Mouse (Mus musculus): Measurements from ENCODE around the gene Chmp5.

The Chmp5 gene

DNA sequence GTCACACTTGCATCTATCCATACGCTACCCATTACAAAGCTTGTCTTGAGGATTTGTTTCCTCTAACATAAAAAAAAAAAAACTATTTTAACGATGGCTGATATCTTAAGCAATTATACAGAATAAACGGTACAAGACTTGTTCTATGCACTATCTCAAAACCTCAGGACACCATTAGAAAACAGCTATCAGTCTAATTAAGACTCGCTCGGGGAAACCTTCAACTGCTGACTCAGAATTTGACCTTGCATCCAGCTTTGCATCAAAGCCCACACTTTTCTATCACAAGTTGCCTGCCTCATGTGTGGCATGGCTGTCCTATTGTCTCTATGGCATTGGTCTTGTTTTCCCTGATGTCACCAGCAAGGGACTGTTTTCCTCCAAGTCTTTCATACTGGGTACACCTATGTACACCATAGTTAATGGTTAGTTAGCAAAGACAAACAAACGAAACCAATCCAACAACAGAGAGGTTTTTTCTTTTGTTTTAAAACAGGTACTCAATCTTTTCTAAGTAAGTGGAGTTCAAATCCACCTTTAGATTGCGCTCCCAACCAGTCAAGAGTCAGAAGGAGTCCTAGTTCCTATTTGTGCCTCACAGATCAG is 1.6 kb upstream of the Chmp5 start:
- peak; percentile 44 for DNase-seq (ENCODE audit: low read depth)

DNA sequence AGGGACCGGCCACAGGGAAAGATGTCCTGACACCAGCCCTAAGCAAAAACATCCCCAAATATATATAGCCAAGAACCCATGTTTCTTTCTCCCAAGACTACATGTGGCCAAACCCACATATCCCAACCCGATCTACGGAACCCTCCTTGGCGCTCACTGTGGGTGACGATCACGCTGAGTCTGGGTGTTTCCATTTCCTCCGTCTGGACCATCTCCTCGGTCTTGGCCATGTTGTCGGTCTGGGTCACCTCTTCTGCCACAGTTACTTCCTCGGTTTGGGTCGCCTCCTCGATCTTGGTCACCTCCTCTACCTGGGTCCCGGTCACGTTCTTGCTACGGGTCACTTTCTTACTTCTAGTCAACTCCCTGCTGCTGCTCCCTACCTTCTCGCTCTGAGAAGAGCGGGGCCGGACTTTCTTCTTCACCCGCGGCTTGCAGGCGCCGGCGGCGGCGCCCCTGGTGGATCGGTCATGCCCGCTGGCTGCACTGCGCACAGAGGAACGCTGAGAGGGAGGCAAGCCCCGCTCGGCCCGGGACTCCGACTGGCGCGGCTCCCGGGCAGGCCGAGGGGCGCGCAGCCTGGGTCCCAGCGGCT is 545 bp upstream of the Chmp5 start:
- DNase-seq (ENCODE audit: low read depth): no peak

DNA sequence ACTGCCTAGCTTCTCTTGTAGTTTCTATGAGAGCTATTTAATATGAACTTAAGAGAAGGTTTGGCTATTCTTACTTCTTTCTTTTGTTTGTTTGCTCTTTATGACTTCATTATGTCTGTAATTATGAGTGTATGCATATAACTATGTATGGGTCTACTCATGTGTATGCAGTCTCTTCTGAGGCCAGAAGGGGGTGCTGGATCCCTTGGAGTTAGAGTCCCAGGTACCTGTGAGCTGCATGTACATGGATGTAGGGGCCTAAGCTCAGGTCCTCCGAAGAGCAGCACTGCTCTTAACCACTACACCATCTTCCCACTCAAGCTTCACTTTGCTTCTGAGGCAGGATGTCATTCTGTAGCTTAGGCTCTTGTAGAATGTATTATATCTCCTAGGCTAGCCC is 5.3 kb downstream of the Chmp5 start:
- DNase-seq (ENCODE audit: low read depth): peak; percentile 60

DNA sequence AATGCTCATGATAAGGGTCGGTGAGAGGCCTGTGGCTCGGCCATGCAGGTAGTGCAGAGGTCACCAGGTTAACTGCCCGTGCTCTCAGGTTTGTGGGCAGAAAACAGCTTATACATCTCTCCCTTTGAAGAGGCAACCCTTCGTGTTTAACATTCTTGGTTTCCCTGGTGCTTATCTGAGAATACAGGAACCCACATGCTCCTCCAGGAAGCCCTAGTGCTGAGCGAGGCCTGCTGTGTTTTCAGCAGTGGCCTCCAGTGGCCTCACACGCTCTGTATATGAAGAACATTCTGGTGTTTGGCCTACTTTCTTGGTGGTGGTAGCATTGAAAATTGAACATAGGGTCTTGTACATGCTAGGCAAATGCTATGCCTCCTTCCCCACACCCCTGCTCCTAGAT is 7.7 kb downstream of the Chmp5 start:
- DNase-seq (ENCODE audit: low read depth): no peak

DNA sequence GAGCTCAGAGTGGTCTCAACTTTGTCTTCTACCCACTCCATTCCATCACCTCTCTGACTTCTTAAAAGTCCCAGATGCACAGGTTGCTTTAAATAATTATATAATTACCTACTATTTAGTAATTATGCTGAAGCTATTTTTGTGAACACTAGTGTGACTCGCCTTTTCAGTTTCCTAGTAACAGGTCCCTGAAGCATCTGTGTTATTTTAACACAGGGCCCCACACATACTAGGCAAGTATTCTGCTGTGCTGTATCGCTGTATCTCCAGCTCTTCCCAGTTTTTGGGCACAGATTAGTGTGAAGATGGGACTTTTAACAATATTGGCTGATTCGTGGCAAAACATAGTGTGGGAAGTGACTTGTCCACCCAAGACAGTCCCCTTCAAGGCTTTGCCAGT is 15.3 kb downstream of the Chmp5 start:
- no peak for DNase-seq (ENCODE audit: low read depth)

DNA sequence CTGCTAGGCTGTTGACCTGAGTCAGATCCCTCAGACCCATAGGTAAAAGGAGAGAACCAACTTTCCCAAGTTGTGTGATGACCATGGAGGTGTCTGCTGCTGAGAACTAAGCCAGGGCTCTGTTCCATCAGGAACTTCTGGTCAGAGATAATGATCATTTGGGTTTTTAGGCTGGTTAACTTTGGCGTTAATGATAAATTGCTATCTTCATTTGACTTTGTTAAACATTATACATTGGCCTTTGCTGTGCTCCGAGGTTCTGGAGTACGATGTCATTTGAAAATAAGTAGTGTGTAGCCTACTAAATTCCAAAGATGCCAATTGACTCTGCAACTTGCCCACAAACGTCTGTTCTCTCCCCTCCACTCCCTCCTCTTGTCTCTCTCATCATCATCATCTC is 21.0 kb downstream of the Chmp5 start:
- DNase-seq (ENCODE audit: low read depth): no peak

DNA sequence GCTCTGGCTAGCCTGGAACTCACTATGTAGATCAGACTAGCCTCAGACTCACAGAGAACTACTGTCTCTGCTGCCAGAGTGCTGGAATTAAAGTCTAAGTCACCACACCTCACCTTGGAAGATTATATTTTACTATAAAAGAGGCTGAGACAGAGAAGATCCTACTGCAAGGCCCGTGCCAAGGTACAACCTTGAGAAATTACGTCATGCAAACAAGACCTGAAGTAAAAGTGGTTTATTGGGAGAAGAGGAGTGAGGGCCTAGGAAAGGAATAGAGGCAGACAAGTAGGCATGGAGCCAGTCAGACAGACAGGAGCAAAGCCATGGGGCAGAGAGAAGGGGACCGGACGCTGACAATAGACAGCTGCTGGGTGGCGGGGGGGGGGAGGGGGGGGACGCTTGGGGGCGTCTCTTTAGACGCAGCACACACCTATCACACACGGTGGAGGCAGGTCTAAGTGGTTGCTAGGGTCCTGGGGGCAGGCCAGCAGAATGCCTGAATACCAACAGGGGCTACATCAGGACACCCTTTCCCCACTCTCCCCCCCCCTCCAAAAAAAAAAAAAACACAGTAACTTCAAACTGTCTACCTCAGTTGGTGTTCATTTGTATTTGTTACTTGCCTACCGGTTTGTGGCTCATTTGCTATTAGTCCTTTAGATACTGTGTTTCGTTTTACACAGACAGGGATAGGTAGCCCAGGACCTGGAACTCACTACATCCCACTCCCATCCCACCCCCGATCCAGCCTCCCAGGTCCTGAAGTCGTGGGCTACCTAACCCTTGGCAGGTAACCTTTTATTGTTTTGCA is 21.8 kb downstream of the Chmp5 start:
- no peak for DNase-seq (ENCODE audit: low read depth)

DNA sequence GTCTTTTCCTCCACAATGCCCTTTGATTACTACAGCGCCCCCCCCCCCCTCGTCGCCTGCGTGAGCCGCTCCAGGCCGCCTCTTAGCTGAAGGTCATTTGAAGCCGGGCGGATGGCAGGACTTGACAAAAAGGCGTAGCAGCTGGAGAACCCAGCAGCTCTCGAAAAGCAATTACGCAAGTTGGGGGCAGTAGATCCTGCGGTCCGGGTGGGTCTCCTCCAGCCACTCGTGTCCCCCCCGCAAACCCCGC is 22.3 kb downstream of the Chmp5 start:
- DNase-seq (ENCODE audit: low read depth): no peak

DNA sequence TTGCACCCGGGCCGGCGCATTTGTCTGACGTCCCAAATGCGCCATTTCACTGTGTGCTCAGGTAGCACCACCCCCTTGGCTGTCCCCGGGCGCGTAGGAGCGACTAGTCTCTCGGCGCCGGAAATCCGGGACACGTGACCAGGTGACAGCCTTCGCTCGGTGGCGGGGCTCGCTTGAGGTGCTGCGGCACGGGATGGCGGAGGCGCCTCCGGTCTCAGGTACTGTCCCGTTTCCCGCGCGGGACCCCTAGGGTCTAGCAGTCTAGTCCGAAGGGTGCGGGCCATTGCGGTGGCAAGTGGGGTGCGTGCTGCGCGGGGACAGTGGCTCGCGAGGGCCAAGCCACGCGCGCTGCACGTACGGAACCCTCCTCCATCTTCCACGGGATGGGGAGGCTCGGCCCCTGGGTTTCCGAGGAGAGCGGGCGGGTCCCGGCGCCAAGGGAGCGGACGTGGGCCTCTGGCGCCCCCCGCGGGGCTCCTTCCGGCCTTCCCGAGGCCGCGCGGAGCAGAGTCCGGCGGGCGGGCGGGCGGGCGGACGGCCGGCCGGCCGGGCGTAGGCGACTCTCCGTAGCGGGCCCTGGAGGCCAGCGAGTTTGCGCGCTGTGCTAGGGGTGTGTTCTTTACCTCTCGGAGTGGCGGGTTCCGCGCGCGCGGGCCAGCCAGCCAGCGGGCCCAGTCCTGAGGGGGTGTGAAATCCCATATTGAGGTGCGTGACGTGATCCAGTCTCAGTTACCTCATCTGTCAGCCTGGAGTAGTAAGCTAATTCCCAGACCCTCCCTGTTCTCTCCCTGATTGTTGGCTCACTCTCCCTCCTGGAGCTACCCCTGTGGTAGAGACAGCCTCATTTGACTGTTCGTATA is 22.9 kb downstream of the Chmp5 start, which contains the start of gene Nfx1:
Gene Nfx1 (plus strand): TSS at position 65 of the 860 bp plus-strand sequence.
- DNase-seq (ENCODE audit: low read depth): peak; percentile 96

DNA sequence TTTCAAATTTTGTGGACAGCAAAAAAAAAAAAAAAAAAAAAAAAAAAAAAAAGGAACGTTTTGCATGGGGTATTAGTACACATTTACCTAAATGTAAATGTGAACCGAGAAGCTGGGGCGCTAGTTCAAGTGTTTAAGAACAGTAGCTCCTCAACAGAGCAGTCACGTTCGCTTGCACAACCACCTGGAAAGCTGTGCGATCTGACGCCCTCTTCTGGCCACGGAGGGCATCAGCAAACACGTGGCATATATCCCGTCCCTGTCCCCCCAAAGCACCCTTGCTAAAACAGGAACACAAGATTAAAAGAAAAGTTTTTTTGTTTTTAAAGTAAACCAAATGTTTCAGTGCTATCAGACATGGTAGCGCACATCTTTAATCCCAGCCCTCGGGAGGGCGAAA is 23.5 kb downstream of the Chmp5 start:
- peak; percentile 64 for DNase-seq (ENCODE audit: low read depth)

DNA sequence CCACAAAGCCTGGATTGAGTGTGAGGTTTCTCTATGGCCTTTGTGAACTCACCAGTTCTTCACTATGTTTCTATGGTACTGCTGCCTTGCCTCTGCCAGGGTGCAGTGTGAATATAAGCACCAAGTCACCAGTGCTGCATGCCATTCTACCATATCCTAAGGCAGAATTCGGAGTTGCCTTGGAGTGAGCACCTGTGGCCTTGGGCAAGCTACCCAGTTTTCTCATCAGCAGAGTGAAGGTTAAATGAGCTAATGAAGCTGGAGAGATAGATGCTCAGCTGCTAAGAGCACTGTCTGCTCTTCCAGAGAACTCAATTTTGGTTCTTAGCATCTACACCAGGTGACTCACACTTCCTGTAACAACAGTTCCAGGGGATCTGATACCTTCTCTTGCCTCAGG is 25.8 kb downstream of the Chmp5 start:
- no peak for DNase-seq (ENCODE audit: low read depth)

DNA sequence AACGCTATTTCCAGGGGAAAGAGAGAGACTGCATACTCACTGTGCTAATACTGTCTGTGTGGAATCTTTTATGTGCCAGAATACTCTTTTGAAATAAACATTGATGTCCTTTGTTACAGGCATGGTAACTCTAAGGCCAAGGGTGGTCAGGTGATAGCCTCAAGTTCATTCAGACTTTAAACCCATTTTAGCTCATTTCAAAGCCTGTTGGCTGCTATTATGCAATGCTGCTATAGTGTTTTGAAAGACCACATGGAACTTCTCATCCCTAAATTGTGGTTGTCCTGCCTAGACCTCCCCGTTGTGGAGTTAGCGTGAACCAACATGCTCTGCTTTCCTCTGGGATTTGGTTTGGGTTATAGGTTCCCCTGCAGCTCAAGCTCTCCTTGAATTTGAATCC is 27.5 kb downstream of the Chmp5 start:
- no peak for DNase-seq (ENCODE audit: low read depth)

DNA sequence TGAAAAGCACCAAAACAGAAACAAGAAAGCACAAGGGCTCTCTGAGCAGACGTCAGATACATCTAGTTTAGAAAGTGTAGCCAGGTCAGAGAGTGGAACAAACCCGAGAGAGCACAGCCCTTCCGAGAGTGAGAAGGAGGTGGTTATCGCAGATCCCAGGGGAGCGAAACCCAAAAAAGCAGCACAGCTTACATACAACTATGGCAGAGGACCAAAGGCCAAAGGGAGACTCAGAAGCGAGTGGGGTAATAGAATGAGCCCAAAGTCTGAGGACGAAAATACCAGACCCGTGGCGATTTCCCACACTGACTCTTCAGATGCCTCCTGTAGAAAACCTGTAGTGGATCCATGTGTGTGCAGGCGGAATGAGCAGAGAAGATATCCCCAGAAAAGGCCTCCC is 28.4 kb downstream of the Chmp5 start:
- no peak for DNase-seq (ENCODE audit: low read depth)

DNA sequence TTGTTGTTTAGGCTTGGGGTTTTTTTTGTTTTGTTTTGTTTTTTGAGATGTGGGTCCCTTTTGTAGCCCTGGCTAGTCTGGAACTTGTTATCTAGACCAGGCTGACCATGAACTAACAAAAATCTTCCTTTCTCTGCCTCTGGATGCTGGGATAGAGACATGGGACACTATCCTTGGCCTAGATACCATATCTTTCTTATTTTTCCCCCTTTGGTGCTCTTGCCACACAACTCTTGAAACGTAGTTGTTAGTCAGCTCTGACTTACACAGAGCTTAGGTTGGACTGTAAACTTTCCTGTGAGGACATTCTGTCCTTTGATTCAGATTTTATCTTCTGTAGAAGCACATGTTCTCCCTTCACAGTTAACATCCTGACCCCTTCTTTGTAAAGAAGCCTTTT is 31.2 kb downstream of the Chmp5 start:
- DNase-seq (ENCODE audit: low read depth): no peak

DNA sequence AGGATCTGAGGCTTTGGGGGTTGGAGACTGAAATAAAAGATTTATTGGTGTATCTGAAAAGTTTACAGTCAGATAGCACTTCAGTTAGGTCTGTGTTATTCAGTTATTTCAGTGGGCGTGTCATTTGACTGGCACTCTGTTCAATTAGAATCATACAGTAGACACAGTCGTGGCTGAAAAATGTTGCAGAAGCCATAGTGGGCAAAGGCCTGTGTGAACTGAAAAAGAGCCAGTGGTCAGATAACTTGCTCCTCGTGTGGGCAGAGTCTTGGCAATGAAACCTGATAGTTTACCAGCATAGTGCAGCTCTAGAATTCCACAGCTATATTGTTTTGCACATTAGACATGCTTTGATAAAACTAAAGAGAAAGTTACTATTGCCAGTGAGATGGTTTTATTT is 34.3 kb downstream of the Chmp5 start:
- DNase-seq (ENCODE audit: low read depth): no peak

DNA sequence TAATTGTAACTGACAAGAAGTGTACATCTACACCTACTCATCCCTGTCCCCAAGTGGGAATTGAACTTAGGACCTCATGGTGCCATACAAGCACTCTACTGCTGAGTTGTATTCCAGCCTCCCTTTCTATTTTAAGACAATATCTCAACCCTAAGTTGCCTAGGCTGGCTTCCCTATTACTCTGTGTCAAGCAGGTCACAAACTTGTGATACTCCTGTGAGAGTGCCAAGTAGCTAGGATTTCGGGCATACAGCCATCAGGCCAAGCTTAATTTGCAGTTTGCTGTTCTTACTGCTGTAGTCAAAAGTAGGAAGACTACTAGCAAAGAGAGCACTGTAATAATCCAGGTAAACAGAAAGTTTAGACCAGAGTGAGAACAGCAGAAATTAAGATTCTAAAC is 35.5 kb downstream of the Chmp5 start:
- no peak for DNase-seq (ENCODE audit: low read depth)

DNA sequence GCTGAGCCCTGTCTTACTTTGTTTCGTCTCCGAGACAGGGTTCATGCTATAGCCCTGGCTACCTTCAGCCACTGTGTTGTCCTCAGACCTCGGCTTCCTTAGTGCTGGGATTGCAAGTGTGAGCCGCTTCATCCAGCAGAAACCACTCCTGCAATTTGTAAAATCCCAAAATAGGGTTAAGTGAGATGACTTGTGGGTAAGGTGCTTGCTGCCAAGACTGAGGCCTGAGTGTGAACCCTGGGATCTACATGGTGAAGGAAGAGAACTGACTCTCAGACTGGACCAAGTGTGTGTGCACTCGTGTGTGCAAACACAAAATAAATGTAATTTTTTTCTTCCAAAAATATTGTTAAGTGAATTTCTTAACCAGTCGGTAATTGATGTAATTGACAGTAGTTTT is 41.4 kb downstream of the Chmp5 start:
- no peak for DNase-seq (ENCODE audit: low read depth)

DNA sequence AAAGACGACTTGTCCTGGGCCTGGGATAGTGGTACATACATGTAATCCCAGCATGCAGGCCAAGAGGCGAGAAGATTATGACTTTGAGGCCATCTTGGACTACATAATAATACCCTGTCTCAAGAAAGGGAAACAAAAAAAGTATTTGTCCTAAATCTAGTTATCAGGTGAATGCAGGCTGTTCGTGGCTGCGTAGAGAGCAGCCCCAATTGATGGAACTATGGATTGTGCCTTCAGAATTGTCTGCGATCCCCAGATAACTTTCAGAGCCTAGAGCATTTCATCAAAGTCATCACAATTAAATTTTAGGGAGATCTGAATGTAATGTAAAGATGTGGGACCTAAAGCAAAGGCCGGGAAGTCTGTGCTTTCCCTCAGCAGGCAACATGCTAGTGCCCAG is 48.1 kb downstream of the Chmp5 start:
- peak; percentile 48 for DNase-seq (ENCODE audit: low read depth)

DNA sequence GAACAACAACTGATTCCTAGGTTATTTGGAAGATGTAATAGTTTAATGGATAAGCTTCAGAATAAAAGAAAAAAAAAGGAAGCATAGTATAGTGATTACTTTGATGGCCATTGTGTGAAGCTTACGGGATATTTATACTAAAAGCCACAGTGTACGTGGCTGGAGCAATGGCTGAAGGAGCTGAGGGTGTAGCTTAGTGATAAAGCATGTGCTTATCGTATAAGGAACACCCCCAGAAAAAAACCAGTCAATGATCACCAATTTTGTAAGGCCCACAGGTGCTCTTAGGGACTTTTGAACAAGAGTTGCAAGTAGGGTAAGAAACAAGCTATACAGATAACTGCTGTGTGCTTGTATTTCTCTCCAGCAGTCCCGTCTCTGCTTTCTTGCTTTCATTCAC is 49.7 kb downstream of the Chmp5 start:
- DNase-seq (ENCODE audit: low read depth): peak; percentile 42

DNA sequence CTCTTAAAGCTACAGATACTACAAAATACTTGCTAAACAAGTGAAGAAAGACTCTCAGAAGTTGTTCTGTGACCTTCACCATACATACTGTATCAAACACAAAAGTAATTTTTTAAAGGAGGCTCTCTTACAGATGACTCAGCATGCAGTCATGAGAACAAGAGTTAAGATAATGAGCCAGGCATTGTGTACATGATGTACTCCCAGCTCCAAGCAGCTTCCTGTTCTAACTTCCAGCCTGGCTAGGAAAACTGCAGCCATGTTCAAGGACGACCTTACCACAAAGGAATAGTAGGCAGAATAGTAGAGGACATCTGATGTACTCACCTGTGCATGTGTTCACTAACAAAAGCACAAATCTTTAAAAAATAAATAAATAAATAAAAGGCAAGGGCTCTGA is 52.1 kb downstream of the Chmp5 start:
- no peak for DNase-seq (ENCODE audit: low read depth)

DNA sequence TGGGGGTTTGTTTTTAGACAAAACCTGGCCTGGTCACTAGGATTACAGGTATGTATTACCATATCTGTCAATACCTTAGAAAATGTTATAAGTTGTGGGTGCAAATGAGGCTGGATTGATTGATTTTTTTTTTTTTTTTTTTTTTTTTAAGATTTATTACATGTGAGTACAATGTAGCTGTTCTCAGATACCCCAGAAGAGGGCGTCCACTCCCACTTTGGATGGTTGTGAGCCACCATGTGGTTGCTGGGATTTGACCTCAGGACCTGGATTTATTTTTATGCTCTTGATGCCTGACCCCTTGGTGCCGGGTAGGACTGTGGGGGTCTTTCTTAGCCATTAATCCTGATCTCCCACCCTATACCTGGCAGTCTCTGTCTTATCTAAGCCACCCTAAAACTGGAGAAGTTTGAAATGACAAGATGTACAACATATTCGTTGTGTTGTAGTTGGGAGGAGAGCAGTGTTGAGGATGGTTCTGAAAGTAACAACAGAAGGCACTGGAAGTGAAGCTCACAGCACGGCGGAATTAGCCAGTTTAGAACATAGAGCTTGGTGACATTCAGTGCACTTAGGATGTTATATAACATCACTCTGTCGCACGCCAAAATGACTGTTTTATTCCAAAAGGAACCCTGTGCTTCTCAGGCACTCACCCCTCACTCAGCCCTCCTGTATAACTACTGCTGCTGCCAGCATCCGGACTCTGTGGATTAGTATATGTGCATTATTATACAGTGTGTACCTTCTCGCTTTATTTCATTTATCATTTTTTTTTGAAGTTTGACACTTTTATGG is 52.8 kb downstream of the Chmp5 start:
- no peak for DNase-seq (ENCODE audit: low read depth)

DNA sequence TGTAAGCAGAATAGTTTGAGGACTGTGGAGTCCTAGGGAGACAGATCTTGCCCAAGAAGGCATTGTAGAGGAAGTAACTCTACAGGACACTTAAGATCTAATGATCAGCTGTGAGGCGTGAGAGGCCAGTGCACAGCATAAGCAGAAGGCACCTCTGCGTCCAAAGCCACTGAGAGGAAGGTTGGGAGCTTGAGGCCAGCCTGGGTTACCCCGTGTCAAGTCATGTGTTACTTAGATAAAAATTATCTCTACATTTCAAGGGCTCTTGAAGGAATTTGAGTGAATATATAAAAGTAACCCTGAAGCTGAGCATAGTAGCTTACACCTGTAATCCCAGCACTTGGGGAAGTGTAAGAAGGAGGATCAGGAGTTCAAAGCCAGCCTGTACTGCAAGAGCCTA is 65.1 kb downstream of the Chmp5 start:
- DNase-seq (ENCODE audit: low read depth): no peak
